Mouse (Mus musculus) small intestine, adult 2 months (tissue): ENCODE measurements around the gene Hsp90ab1.

ENCODE experiments used
- CTCF ChIP-seq: fragments of 200-500 bp; IDR thresholded peaks from 2 replicates; pipeline ENCODE4 v1.5.1; 2012; ENCODE audit warnings: low read depth, mild to moderate bottlenecking, control low read depth, inconsistent platforms, low read length, moderate library complexity, mixed read lengths; ENCODE audit not compliant: insufficient replicate concordance, insufficient read length; ENCODE audit errors: extremely low read depth
- POLR2A ChIP-seq: fragments of 200-500 bp; IDR thresholded peaks from 2 replicates; pipeline ENCODE4 v1.6.1; 2012; ENCODE audit warnings: low read depth, mild to moderate bottlenecking, control low read depth, inconsistent platforms, low read length, moderate library complexity

DNA sequence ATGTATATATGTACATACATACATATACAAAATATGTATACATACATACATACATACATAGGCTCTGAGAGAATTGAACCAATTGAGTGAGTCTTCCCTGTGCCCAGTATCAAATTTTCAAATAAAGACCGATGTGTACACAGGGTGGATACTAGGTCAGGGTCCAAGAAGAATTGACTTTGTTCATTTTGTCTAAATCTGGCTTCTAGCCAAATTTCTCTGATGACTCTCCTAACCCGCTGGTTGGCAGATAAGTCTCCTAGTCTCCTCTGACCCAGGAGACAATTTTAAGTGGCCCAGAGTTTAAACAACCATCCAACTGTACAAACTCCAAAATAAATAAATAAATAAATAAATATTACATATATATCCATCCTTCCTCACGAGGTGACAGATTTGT, 25.8 kb upstream of the Hsp90ab1 start:
- TF ChIP-seq POLR2A (no peak), CTCF (no peak)
